Mouse (Mus musculus): ENCODE results near the gene Fbxo47. TPM values are rescaled to one million over a fixed set of nuclear protein-coding genes. Genes with fewer than 3 reads are reported as not detected.

The Fbxo47 gene
- total RNA-seq, 2 experiments from 2014 or later: not detected

DNA sequence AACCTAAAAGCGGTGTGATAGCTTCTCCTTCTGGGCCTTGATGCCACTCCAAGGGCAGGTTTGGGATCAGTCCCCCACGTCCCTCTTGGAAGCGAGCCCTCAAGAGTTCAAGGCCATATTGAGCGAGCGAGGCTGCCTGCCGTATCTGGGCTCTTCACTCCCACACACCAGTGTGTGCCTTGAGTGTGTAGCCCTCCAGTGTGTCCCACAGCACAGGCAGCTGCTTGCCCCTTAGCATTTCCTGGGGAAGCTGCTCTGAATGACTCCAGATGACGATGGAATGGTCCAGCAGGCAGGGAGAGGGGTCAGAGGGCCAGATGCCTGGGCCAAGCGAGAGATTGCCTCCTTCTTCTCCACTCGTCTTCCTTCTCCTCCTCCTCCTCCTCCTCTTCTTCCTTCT, 67.0 kb downstream of the Fbxo47 start:
- no peak for DNase-seq
- intact Hi-C loops (cut with DNase I): no loop called here

DNA sequence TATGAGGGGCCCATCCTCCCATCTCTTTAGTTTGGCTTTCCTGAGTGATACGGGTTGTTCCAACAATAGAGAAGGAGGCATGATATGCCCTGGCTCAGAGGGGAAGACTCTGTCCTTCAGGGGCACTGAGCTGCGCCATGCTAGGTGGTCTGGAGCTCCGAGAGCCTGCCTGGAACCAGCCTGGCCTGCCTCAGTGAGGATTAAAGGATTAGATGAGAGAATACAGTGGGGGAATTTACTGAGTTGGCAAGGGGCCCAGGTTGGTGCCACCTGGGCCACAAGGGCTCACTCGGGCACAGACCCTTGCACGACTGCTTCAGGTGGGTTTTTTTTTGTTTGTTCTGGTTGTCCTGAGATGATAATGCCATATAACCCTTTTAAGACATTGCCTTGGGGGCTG, 67.8 kb downstream of the Fbxo47 start:
- intact Hi-C loops (cut with DNase I): no loop called here
- DNase-seq: no peak

DNA sequence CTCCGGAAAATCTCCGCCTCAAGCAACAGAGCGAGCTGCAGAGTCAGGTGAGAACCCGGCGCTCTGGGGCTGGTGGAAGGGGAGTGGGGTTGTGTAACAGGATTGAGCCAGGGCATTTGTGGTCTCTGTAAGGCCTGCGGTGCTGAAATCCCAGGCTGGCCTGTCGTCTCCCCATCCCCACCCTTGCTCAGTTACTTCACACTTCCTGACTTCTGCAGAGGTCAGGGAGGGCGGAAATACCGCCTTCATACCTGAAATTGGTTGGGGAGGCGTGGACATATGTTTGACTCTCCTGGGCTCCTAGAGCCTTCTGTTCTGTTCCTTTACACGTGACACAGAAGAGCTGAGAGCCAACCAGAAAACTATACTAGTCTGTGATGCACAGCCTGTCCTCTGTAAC, 68.2 kb downstream of the Fbxo47 start:
- intact Hi-C loops (cut with DNase I): no loop called here
- no peak for DNase-seq

DNA sequence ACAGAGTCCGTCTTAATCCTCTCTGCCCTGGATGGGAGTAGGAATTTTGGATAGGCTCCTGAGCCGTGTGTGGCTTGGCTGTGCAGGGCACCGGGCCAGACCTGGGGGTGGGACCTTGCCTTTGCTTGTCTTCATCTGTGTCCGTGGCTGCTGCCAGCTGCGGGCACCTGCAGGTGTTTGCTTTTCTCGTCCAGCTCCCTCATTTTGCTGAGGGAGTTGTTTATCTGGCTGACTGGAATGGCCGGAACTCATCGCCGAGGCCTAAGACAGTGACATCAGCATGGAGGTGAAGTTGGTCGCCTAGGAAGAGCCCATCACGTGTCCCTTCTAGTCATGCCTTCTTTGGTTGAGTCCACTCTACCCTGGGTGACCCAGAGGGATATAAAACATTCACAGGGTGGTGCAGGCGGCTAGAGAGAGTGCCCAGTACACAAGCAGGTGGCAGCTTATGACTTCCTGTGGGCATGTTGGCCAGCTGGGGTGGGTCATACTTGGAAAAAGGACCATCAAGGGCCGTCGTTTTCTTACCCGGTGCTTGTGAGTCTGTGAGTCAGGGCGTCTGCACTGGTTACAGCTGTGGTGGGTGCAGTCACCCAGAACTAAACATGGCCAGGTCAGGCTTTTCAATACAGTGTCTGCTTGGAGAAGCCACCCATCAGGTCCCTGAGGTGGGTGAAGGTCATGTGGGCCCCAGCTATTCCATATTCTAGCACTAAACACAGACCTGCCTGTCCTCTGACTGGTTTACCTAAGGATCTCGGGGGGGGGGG, 70.0 kb downstream of the Fbxo47 start:
- DNase-seq: no peak
- intact Hi-C loops (cut with DNase I): no loop called here

DNA sequence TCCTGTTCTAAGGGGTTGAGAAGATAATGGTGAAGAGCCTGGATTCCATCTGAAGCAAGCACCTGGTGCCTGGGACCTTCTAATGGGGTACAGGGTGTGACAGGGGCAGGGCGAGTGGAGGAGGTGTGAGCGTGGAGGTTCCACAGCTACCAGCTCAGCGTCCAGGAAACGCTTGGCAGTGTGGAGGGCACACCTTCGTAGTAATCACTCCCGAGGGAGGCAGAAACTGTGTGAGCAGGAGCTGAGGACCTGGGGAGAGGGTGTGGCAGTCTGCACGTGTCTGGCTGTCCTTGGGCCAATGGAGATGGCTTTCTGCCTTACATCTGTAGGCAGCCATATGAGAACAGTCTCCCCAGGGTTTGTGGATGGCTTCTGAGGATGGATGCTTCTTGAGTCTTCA, 70.9 kb downstream of the Fbxo47 start:
- intact Hi-C loops (cut with DNase I): no loop called here

DNA sequence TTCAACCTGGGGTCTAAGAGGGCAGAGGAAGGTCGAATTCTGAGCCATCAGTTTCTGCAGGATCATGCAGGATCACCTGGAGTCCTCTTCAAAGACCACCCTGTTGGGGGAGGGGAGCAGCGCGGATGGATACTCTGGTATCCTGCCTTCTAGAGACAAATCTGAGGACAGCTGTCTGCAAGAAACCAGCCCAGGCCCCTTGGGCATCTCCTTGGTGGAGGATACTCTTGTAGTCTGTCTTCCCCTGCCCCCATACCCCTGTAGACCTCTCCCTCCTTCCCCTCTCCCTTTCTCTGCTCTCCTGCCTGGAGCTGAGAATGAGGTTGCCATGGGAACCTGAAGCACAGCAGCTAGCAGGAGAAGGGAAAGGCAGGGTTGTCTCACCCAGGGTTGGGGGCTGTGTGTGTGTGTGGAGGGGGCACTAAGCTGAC, 71.4 kb downstream of the Fbxo47 start:
- DNase-seq: no peak
- intact Hi-C loops (cut with DNase I): no loop called here

More for the DNA sequence above, 70.9 kb downstream of the Fbxo47 start:
- DNase-seq: no peak

DNA sequence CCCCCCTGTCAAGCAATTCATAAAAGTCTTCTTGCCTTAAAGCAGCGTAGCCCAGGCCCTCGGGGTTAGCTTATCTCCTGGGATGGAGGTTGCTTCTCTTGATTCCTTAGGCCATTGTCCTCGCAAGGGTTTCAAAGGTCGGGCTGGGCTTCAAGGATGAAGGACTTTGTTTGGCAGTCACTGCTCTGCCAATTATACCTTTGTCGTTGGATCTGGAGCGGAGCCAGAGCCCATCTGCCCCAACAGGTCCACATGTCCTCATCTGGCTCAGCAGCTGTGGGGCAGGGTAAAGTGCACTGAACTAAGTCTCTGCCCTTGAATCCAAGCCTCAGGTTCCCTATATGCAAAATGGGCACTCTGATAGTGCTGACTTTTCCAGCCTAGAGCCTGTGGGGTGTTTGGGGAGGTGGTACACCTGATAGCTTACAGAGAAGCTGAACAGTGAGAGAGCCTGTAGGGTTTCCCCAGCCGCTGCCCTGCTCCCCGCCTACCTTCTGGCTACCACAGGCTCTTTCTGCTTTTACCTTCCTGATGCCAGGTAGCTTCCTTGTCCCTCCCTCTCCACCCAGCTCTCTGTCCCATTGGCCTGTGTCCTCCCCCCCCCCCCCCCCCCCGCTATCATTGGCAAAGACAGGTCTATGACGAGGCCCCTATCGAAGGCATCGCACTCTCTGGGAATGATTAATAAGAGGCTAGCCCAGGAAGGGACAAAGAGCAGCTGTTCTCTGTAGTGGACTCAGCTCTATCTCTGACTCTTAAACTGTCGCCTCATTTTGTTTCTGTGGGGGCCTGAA, 72.2 kb downstream of the Fbxo47 start:
- no peak for DNase-seq
- intact Hi-C loops (cut with DNase I): no loop called here

DNA sequence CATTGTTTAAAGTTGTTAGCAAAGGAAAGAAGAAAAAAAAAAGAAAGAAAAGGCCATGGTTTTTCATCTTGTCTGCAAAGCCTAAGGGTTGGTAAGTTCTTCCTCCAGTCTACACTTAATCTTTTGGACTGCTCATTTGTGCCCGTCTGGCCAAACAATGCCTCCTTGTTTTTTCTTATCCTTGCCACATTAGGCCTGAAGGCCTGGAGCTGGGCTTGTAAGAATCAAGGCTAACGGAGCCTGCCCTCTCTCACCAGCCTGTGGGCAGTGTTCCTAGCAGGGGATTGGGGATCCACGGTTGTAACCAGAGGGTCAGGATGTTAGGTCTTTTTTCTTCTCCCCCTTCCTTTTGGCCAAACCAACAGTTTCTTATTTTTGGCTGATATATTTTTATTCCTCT, 73.0 kb downstream of the Fbxo47 start:
- DNase-seq: no peak
- intact Hi-C loops (cut with DNase I): no loop called here

DNA sequence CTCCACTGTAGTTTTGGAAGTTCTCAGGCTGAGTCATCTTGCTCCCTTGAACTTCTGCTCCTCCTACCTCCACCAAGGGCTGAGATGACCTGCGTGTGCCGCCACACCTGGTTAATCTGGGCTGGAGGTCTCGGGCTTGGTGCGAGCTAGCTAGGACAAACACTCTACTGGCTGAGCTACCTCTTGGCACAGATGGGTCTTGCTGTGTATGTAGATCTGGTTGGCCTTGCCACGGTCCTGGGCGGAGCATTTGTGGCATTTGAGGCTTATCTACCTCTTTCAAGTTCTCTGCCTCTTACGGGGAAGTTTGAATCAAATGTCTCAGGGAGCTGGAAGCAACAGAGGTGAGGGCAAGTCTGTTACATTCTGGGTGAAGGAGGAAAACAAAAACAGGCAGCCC, 73.6 kb downstream of the Fbxo47 start:
- no peak for DNase-seq
- intact Hi-C loops (cut with DNase I): no loop called here

DNA sequence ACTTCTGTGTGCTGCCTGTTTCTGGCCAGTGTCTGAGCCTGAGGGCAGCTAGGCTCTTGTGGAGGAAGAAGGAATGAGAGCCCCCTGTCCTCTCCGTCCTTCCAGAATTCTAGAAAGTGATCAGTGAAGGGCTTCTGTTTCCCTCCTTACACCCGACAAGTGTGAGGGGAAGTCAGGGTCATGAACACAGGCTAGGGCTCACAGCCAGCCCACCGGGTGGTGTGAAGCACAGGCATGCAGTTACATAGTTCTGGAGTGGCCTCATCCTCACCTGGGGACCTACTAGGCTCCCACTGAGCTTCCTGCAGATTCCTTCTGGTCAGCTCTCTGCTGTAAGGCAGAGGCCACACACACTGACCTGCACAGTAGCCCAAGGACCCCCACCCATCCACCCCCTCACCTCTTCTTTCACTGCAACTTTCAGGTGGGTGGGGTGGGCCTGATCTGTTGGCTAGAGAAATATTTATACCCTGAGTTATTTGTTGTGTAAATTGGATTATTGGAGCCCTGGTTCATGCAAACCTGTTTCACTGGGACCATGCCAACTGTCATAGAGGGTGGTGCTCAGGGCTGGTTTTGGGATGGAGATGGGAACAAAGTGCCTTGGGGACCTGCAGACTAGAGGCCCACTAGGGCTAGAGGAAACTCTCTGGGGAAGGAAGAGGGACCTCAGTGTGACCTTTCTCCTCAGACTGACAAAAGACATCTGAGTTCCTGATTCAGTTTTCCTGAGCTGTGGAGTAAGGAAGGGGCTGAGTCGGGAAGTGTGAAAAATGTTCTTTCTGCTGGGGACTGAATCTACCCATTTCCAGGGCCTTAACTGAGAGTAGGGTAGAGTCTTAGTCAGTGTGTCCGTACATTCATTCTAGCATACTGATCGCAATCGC, 74.5 kb downstream of the Fbxo47 start:
- intact Hi-C loops (cut with DNase I): no loop called here
- no peak for DNase-seq

DNA sequence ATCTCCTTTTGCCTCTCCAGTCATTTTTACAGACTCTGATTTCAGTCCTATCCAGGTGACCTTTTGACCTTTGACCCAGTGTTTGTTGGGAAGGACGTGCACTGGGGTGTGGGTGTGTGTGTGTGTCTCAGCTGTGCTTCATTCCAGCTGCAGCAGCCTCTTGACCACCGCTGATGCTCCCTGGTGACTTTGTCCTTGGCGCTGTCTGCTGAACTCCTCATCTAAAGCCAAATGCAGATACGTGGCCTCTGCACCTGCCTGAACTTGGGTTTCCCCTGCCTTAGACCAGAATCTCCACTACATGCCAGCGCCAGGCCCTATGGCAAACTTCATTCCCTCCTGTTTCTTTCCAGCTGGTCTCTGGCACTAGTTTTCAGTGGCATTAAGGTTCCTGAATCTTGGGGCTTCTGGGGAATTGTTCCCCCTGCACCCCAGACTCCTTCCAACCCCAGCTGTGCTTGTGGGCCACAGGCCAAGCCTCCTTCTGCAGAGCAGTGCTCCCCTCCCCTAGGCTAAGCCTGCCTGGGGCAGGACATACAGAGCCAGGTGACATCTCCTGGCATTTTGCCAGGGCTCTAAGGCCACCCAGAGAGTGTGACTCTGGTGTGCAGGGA, 75.2 kb downstream of the Fbxo47 start:
- no peak for DNase-seq
- intact Hi-C loops (cut with DNase I): no loop called here

DNA sequence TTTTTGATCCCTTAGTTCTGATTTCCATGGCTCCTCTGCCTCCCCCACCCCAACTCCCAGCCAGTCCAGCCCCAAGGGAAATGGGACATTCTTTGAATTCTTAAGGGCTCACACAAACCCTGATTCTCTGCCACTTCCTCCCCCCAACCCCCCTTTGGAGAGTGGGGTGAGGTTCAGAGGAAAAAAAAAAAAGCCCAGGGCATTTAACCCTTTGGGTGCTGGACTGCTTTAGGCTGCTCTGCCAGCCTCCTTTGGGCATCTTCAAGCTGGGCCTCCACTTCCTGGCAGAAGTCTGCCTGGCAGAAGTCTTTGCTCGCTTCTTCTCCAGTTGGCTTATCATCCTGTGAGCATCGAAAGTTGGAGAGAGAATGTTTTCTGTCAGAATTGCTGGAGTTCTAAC, 75.9 kb downstream of the Fbxo47 start:
- intact Hi-C loops (cut with DNase I): no loop called here
- DNase-seq: peak in 1 of 2 experiments; percentile 47

DNA sequence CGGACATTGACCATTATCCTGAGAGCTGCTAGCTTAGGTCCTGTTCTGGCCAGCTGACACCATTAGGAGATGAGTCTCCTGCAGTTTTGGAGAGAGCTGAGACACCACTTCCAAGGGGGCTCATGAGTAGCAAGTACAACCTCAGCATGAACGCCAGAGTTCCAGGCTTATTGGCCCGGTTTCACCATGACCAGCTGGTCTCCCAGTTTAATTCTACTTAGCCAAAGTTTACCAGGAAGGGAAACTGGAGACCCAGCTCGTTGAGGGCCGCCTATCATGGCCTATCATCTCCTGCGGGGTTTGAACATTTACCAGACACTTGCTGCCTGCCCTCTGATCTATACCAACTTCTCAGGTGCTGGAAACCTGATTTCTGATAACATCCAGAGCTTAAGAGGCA, 76.3 kb downstream of the Fbxo47 start:
- DNase-seq: no peak
- intact Hi-C loops (cut with DNase I): no loop called here

DNA sequence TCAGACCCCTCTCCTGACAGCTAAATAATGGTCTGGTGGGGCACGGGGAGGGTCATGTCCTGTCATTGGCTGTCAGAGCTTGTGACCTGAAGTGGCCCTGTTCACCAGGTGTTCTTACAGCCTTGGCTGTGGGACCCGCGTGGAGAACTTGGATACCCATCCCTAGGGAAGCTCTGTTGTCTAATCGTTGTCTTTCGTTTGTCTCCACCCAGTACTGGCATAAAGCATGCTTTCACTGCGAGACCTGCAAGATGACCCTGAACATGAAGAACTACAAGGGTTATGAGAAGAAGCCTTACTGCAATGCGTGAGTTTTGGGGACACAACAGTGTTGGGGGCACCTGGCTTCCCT, 77.4 kb downstream of the Fbxo47 start:
- intact Hi-C loops (cut with DNase I): no loop called here

DNA sequence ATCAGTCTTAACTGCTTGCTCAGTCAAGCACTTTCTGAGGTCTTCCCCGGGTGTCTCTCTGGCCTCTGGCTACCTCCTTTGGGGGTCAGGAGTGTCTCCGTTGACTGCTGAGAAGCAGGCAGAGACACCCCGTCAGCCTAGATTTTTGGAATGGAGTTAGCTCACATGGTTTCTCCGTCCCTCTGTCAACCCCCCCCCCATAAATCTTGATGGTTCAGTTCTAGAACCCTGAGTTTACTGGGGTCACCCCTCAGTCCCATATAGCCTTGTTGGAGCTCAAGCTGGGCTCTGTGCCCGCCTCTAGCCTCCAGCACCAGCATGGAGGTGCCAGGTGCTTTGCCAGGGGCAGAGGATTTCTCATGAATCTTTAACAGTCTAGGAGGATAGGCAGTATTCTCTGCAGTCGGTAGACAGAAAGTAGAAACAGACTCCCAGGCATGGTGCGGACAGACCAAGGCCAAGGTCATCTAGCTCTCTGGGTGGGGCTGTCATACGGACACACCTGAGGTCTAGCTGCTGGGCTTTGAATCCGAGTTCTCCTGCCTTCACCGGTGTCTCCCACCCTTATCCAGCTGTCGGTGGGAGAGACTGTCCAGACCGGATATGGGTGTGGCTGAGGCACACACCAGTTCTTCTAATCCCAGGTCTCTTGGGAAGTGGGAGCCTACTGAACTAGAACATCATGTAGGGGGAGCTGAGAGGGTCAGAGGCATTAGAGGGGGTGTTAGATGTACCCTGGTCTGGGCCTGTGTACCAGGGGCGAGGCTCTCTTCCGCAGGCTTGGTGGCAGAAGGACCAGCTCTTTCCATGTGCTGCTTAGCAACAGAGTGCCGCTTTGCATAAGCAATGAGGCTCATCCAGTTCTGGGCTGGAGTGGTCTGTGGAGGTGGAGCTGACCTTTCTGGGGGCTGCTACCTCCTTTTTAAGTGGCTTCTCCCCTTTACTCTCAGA, 78.0 kb downstream of the Fbxo47 start:
- DNase-seq: no peak
- intact Hi-C loops (cut with DNase I): no loop called here

More for the DNA sequence above, 77.4 kb downstream of the Fbxo47 start:
- DNase-seq: no peak

DNA sequence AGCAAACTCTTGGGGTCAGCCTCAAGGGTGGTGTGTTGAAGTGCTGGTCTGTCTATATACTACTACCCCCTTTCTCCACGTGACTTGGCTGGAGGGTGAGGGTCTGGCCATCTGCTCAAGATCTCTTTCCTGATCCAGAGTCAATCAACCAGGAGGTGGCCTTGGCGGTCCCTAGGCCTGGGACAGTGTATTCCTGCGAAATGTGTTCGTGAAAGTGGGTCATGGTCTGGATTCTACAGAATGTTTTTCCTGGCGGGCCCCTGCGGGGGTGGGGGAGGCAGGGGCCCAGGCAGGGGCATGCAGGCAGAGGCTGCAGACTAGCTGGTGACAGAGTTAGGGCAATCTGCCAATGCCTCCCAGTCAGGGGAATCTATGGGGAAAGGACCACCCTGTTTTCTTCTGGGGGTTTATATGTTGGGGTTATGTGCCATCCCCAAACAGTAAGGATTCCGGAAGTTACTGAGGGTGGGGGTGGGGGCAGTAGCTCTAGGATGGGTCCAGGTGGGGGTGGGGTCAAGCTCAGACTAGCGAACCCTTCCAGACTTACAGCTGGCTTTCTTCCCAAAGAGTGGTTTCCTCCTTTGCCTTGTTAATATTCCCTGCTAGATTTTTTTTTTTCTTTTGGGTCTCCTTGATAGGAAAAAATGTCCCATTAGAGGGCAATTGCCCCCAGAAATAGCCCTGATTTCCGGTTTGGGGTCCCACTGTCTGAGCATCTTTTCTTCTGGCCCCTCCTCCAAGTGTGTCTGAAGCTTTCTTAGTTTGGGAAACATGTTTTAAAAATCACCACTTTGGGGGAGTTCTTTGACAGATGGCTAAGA, 78.9 kb downstream of the Fbxo47 start:
- intact Hi-C loops (cut with DNase I): no loop called here
- DNase-seq: no peak

DNA sequence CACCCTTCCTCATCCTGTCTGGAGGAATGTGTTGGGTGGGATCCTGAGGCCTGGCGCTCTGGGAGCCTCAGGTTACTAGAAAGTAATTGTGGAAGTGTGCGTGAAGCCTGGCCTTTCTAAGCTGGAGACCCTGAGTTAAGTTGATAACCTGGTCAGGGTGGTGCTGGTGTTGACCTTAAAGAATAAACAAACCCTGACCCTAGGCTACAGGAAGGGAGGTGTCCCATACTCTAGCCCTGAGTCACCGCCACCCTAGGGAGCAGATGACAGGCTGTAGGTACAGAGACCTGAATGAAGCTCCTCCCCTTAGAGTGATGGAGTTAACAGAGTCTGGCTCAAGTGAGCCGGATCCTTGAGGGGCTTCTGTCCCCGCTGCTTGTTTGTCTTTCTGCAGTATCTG, 80.1 kb downstream of the Fbxo47 start:
- intact Hi-C loops (cut with DNase I): no loop called here
- DNase-seq: no peak

All from gastrocnemius, postnatal 36 days (tissue).